ENCODE assay signal across 16 mouse cellular contexts in the genomic region with DNA sequence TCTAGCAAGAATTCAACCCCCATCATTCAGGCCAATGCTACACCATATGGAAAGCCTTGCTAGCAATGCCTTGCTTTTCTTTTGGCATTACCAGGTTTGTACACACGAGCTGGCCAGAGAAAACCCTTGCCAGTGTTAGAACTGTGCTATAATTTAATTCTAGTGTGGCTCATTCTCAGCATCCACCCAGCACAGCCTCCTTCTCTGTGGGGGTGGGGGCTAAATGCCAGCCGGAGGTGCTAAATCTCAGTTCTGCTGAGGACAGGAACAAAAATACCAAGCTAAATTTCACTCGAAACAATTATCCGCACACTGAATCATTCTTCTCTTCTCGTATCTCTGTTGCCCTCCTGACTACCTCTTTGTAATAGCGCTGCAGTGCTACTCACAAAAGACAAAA.
DNase-seq lines count a peak whose midpoint lies in the region; ATAC-seq lines count a peak whose summit lies in the region.
"Had no signal": no experiment of that assay in that cellular context is flagged by ENCODE, and none has a peak within 500 bp of the region (broad histone marks: within the 10 kb centered on the region; RNA-seq: fewer than 3 reads in every experiment).

No protein-coding gene starts in this region.

- H3K4me3 ChIP-seq in forebrain, embryonic 15.5 days, result no peak overlapping the region
- no peak overlapping the region for H3K4me3 ChIP-seq in forebrain, embryonic 12.5 days (replicated peaks)
- no peak overlapping the region for H3K4me3 ChIP-seq in liver, embryonic 11.5 days (ENCODE audit: low read depth, low read length)
- H3K4me3 ChIP-seq: embryonic facial prominence, embryonic 15.5 days; lung, embryonic 15.5 days; midbrain, embryonic 13.5 days; neural tube, embryonic 13.5 days had no signal

- H3K9ac ChIP-seq in forebrain, embryonic 15.5 days (replicated peaks), result no peak overlapping the region
- H3K9ac ChIP-seq in forebrain, embryonic 12.5 days, result no peak overlapping the region
- no peak overlapping the region for H3K9ac ChIP-seq in liver, embryonic 11.5 days (ENCODE audit: low read depth, low read length)
- H3K9ac ChIP-seq: embryonic facial prominence, embryonic 15.5 days; hindbrain, embryonic 14.5 days; lung, embryonic 15.5 days; midbrain, embryonic 13.5 days; neural tube, embryonic 13.5 days had no signal

- WGBS in forebrain, embryonic 15.5 days, result 47% methylated on average over 6 of the region's 6 CpGs
- WGBS in forebrain, embryonic 12.5 days, result 60% methylated on average over 6 of the region's 6 CpGs
- 68% methylated on average over 6 of the region's 6 CpGs for WGBS in liver, embryonic 11.5 days

- peak; percentile 53 to 58 for DNase-seq in cerebellum, postnatal 36 days
- DNase-seq in layer of hippocampus, adult 9-11 months, result peak; percentile 52
- DNase-seq in right cerebral cortex, adult 18-20 months, result peak; percentile 86
- DNase-seq in liver, embryonic 11.5 days (ENCODE audit: low spot score), result no peak
- no peak for DNase-seq in thymus, adult 18-20 months
- no peak for DNase-seq in retina, postnatal 1 day
- DNase-seq: gastrocnemius, postnatal 36 days; kidney, postnatal 10 days; thymus, postnatal 14 days had no signal

- H3K27ac ChIP-seq in forebrain, embryonic 15.5 days (replicated peaks), result peak overlapping the region; percentile 31; the same call in 1 of the 2 replicates
- no peak overlapping the region for H3K27ac ChIP-seq in forebrain, embryonic 12.5 days
- H3K27ac ChIP-seq in liver, embryonic 11.5 days (ENCODE audit: low read depth, low read length), result no peak overlapping the region
- H3K27ac ChIP-seq: embryonic facial prominence, embryonic 15.5 days; hindbrain, embryonic 14.5 days; lung, embryonic 15.5 days; midbrain, embryonic 13.5 days; neural tube, embryonic 13.5 days had no signal

- H3K4me2 ChIP-seq in forebrain, embryonic 15.5 days (replicated peaks), result no peak overlapping the region
- no peak overlapping the region for H3K4me2 ChIP-seq in forebrain, embryonic 12.5 days
- H3K4me2 ChIP-seq in liver, embryonic 11.5 days, result no peak overlapping the region
- H3K4me2 ChIP-seq: embryonic facial prominence, embryonic 15.5 days; hindbrain, embryonic 14.5 days; lung, embryonic 15.5 days; midbrain, embryonic 13.5 days; neural tube, embryonic 13.5 days had no signal

- no peaks in the 10 kb centered on the region for H3K9me3 ChIP-seq in forebrain, embryonic 15.5 days
- no peaks in the 10 kb centered on the region for H3K9me3 ChIP-seq in forebrain, embryonic 12.5 days
- no peaks in the 10 kb centered on the region for H3K9me3 ChIP-seq in liver, embryonic 11.5 days (ENCODE audit: control insufficient read depth, low read length)
- H3K9me3 ChIP-seq: embryonic facial prominence, embryonic 15.5 days; lung, embryonic 15.5 days; midbrain, embryonic 13.5 days; neural tube, embryonic 13.5 days had no signal

- H3K36me3 ChIP-seq in forebrain, embryonic 15.5 days, result no peaks in the 10 kb centered on the region
- no peaks in the 10 kb centered on the region for H3K36me3 ChIP-seq in forebrain, embryonic 12.5 days (replicated peaks)
- H3K36me3 ChIP-seq in liver, embryonic 11.5 days (ENCODE audit: control insufficient read depth, insufficient read depth, low read length), result no peaks in the 10 kb centered on the region
- H3K36me3 ChIP-seq: embryonic facial prominence, embryonic 15.5 days; lung, embryonic 15.5 days; midbrain, embryonic 13.5 days; neural tube, embryonic 13.5 days had no signal

- 0 out of 2 replicates have a peak, but pooled peaks cover 6% of the 10 kb centered on the region for H3K4me1 ChIP-seq in forebrain, embryonic 15.5 days
- no peaks in the 10 kb centered on the region for H3K4me1 ChIP-seq in forebrain, embryonic 12.5 days
- no peaks in the 10 kb centered on the region for H3K4me1 ChIP-seq in liver, embryonic 11.5 days (replicated peaks; ENCODE audit: control insufficient read depth, insufficient read depth, low read length)
- H3K4me1 ChIP-seq: embryonic facial prominence, embryonic 15.5 days; lung, embryonic 15.5 days; midbrain, embryonic 13.5 days had no signal

- peak; percentile 70 for ATAC-seq in forebrain, embryonic 15.5 days (replicated peaks)
- no peak for ATAC-seq in forebrain, embryonic 12.5 days (ENCODE audit: low FRiP score)
- ATAC-seq in liver, embryonic 11.5 days (replicated peaks; ENCODE audit: low FRiP score), result no peak
- ATAC-seq: midbrain, embryonic 13.5 days had no signal

- no peaks in the 10 kb centered on the region for H3K27me3 ChIP-seq in forebrain, embryonic 15.5 days
- no peaks in the 10 kb centered on the region for H3K27me3 ChIP-seq in forebrain, embryonic 12.5 days
- H3K27me3 ChIP-seq in liver, embryonic 11.5 days (replicated peaks; ENCODE audit: control insufficient read depth, insufficient read depth, low read length), result no peaks in the 10 kb centered on the region
- H3K27me3 ChIP-seq: embryonic facial prominence, embryonic 15.5 days; lung, embryonic 15.5 days; midbrain, embryonic 13.5 days; neural tube, embryonic 13.5 days had no signal

Comparison
In these comparisons a context has a peak if more than half of its experiments do, and no peak if none do; other contexts are left out.
1. DNase-seq: peak in cerebellum, postnatal 36 days (2 of 2), layer of hippocampus, adult 9-11 months (single experiment) and right cerebral cortex, adult 18-20 months (single experiment); none in liver, embryonic 11.5 days (single experiment), thymus, adult 18-20 months (0 of 2) and retina, postnatal 1 day (single experiment).